Mouse (Mus musculus) lung, postnatal 0 days (tissue): ENCODE data around the gene Arsb.

Experiments used
- CTCF ChIP-seq: IDR thresholded peaks from 2 replicates; pipeline ENCODE4 v1.5.1; 2016; ENCODE audit warnings: antibody characterized with exemption, mild to moderate bottlenecking
- EP300 ChIP-seq: IDR thresholded peaks from 2 replicates; pipeline ENCODE4 v1.6.1; 2016; ENCODE audit warnings: antibody characterized with exemption, mild to moderate bottlenecking, control low read depth

- TF ChIP-seq CTCF (no peak), EP300 (no peak)
These were observed 217.8 kb downstream of the Arsb start for GRCm38 (mm10) chr13:93989208-93989607.
